Mouse (Mus musculus) kidney, adult 2 months (tissue): ENCODE measurements around the gene Pdxk.

ENCODE experiments used
- CTCF ChIP-seq: fragments of 200-500 bp; conservative IDR thresholded peaks from 2 replicates; pipeline ENCODE4 v1.5.1; 2011; ENCODE audit warnings: low read depth, mild to moderate bottlenecking, control low read depth, low read length, moderate library complexity, mixed read lengths; ENCODE audit not compliant: insufficient read depth, insufficient read length
- POLR2A ChIP-seq: fragments of 200-500 bp; IDR thresholded peaks from one replicate; pipeline ENCODE4 v1.6.1; 2011; ENCODE audit warnings: low read depth, low read length, control low read depth

DNA sequence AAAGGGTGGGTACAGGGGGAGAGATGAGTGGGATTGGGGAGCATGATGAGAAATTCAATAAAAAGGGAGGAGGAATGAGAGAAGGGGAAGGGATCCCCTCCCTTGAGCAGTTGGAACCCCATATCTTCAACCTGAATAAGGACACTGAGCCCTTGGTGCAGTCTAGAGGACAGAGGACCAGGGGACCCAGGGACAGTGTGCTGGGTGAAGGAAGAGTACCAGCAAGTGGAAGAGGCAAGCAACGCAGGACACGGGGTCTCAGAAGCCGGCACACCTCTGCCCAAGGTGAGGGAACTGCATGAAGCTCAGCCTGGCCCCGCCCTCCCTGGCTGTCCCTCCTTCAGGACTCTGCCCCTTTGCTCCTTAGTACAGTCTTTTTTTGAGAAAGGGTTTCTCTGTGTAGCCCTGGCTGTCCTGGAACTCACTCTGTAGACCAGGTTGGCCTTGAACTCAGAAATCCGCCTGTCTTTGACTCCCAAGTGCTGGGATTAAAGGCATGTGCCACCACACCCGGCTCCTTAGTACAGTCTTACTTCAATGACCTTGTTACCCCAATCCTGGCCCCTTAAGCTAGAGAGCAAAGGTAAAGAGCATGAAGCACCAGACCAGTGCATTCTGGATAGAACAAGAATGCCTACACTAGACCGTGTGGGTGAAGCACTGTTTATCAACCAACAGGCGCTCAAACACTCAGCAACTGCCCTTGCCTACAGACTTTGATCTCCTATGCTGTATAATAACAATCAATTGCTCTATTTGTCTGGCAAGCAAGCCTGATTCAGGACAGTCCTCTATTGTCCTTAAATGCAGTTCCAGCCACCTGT lies 1.6 kb downstream of the Pdxk start:
- no peak for TF ChIP-seq POLR2A
- TF ChIP-seq CTCF: no peak
